Mouse (Mus musculus): ENCODE measurements at regions not wholly inside any gene's neighbourhood (a gene's known extent, or its start where the extent isn't known, plus 50 kb on each side); places are given as distances from the start of the nearest gene placed in this dataset.
A peak's percentile ranks its signal among the peaks of the same experiment; 100 is the strongest.

DNA sequence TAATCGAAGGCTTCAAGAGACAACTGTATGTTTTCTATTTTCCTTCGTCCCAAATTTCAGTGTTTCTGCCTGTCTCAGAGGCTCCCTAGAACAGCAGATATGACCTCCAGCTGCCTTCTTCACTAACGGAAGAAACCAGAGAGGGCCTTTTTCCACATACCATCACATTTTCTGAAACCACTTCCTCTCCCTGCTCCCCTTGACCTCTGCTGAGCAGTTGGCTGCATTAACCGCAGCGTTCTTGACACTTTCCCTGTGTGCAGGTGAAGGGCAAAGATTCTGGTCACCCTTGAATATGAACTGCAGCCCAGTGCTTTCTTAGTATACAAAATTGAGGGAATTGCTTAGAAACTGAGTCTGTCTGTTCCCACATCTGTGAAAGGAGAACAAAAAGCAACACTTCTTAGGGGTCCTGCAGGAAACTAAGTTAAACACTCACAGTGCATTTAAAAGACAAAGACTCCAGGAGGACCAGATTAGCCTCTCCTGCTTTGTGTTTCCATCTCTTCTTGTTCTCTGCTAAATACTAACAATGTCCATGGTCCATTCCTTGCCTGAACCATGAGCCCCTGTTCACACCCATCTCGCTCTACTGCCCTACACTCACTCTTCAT lies 98.4 kb downstream of the Akap11 start:
- no peak for ATAC-seq (ENCODE audit: insufficient number of reproducible peaks, low FRiP score, low TSS enrichment)

DNA sequence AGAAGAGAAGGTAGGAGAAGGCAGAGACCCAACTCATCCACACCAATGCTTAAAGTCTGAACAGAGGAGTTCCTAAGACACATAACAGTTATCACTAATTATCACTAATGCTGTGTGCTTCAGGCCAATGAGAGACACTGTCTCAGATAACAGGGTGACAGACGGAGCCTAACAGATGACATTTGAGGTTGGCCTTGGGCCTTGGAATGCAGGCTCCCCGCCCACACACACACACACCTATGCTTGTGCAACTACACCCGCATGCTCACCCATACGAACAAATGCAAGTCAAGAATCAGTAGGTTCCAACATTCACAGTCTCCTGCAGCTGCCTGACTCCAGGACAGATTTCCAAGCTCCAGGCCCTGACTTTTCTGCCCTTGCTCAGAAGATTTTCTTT lies 100.0 kb downstream of the Akap11 start:
- ATAC-seq (ENCODE audit: insufficient number of reproducible peaks, low FRiP score, low TSS enrichment), result peak; percentile 68

DNA sequence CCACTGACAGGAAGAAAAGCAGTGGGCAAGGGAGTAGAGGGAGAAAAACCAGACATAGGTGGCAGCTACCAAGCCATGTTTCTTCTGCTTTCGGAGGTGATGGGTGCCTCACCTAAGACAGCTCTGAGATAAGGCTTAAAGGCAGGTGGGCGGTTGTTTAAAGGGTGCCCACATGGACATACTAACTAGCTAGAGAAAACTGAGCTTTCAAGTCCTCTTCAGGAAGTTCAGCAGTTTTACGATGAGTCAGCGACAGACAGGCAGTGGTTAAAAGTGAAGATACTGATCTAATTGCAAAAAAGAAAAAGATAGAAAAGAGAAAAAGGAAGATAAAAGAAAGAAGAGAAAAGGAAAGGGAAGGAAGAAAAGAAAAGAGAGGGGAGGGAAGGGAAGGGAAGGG lies 100.6 kb downstream of the Akap11 start:
- no peak for ATAC-seq (ENCODE audit: insufficient number of reproducible peaks, low FRiP score, low TSS enrichment)

DNA sequence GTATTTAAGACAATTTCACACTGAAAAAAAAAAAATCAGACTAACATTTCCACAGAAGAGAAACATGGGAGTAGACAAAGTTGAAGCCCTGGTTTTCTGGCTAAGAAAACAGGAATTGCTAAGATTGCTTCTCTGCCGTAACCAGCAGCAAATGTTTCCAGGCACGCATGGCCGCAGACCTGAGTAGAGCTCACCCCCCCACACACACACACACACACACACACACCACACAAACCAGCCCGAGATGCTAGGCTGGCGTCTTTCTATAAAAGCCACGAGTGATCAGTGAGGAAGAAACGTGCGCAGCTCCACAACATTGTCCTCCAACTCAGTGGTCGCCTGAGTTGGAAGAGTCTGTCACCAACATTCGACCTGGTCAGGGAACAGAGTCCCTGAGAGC lies 101.0 kb downstream of the Akap11 start:
- ATAC-seq (ENCODE audit: insufficient number of reproducible peaks, low FRiP score, low TSS enrichment), result no peak

DNA sequence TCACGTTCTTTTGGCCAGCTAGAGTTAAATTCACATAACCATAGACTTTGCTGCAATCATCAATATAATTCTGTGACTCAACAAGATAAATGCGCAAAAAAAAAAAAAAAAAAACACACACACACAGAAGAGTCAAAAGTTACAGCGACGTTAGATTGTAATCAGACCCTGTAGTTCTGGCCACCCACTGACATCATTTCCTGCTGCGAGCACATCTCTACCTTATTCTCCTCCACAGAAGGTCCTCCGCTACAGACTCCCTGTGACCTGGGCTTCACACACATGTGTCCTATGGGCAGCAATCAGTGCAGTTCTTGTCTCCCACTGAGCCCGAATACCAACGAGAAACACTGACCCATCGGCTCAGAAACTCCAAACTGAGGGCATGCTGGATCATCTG lies 101.9 kb downstream of the Akap11 start:
- no peak for ATAC-seq (ENCODE audit: insufficient number of reproducible peaks, low FRiP score, low TSS enrichment)

DNA sequence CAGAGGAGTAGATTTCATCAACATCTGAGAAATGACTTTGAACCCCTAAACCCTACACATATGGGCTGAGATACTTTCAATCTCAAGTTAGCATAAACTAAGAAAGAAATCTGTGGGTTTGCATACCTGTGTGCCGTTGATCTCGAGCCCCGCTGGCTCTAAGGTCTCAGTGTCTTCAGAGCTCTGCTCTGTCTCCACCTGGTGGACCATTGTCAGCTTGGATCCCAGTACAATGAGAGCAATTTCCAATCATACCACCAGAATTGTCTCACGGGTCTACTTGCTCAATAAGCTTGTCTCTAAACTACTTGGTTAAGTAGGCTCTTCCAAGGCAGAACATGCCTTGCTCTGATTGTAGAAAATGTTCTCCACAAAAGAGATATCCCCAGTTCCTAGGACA lies 102.5 kb downstream of the Akap11 start:
- no peak for ATAC-seq (ENCODE audit: insufficient number of reproducible peaks, low FRiP score, low TSS enrichment)

DNA sequence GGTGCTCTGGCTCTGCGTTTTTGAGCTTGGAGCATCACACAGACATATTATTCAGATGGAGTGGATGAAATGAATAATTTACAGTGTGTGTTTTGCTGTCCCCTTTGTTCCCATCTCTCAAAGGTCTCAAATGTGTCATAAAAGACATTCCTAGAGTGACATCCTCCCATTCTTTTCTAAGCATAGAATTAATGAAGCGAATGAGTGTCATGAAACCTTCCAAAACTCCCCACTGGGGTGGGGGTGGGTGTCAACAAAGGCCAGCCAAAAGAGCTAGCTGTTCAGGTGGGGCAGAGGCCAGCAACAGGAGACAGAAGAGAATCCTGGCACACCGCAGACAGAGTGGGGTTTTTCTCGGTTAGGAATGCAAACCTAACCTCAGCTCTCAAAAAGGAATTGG lies 104.1 kb downstream of the Akap11 start:
- ATAC-seq (ENCODE audit: insufficient number of reproducible peaks, low FRiP score, low TSS enrichment), result no peak

DNA sequence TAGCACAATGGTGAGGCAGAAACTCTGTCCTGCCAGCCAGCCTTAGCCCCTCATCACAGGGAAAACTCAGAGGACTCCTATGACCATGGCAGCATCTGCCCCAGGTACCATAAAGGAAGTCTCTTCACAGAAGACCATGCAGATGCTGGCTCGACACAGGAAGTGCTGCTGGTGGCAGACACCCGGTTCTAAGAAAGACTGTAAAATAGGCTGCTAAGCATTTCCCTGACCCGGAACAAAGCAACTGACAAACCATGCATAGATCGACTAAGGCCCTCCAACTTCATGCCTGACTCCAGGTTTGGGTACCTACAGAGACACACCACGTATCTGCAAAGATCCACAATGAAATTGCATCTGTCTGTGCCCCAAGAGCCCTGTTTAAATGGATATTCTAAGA lies 104.7 kb downstream of the Akap11 start:
- ATAC-seq (ENCODE audit: insufficient number of reproducible peaks, low FRiP score, low TSS enrichment), result no peak

DNA sequence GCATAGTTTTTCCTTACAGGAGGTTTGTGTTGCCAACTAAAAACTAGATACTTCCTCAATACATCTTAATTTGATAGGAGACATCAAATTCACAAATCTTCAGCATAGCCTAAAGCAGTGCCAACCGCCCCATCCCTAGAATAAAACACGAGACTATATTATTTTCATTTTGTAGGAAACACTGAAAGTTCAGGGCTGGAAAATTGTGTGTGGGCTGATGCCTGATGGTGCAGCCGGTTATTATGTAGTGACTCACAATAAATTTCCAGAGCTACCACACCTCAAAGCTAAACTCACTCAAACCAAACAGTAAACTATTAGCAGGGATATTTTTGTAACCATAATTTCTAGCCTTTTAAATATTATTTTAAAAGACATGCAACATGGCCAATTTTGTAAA lies 105.2 kb downstream of the Akap11 start:
- ATAC-seq (ENCODE audit: insufficient number of reproducible peaks, low FRiP score, low TSS enrichment), result no peak

DNA sequence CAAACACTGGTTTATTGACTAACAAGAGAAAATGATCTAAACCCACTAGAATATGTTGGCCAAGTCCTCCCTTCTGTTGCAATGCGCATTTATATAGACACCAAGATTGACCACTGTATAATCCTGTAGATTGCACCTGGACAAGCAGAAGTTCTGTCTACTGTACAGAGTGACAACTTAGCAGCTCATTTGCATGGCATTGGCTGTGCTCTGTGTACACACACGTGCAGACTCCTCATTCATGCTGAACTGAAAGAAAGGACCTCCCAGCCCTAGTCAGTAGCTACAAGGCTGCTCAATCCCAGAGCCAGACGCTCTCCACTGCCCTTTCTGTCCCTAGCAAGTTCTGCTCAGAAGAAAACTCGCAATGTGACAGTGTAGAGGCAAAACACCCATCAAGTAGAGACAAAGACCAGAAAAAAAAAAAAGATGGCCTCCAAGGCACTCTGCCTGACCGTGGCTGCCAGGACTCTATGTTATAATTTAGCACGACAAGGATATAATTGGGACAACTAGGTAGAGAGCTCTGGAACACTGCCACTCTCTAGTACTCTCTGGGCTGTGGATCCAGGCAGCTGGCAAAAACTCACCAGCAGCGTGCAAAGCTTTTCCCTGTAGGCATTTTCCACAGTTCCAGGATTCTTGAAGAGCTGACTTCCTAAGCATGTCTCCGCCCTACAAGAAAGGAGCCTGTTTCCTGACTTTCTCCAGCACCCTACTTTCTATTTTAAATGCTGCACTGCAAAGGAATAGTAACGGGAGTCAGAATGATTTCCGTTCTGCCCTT lies 108.2 kb downstream of the Akap11 start:
- no peak; the same call in 1 of the 2 replicates for ATAC-seq (ENCODE audit: insufficient number of reproducible peaks, low FRiP score, low TSS enrichment)

DNA sequence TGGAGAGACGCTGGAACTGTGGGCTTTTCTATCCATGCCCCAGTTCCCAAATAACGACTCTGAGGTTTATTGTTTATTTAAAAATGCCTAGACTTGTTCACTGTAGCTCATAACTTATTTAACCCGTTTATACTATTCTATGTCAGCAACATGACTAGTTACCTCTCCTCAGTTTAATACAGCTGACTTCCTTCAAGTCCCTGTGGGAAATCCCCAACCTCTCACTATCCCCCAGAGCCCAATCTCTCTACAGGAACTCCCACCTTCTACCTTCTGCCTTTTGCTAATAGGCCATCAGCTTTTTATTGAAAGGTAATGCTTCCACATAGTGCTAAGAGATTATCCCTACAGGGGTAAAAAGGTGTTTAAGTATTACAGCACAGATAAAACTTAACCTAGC lies 109.5 kb downstream of the Akap11 start:
- no peak for ATAC-seq (ENCODE audit: insufficient number of reproducible peaks, low FRiP score, low TSS enrichment)

DNA sequence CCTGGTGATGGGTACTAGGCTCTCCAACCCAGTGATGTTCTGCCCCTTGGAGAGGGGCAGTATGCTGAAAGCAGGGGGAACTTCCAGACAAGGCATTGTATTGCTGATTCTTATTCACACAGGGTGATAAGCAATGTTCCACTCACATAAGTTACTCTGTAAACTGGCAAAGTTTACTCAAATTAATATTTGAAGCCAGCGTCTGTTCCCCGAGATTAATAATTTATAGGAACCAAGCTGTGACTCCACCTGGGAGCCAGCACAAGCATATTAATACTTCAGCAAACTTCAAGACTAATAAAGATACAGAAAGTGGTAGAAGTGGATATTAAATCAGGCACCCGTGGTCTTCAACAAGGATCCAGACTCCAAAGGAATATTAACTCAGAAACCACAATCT lies 114.0 kb downstream of the Akap11 start:
- no peak for ATAC-seq (ENCODE audit: insufficient number of reproducible peaks, low FRiP score, low TSS enrichment)

DNA sequence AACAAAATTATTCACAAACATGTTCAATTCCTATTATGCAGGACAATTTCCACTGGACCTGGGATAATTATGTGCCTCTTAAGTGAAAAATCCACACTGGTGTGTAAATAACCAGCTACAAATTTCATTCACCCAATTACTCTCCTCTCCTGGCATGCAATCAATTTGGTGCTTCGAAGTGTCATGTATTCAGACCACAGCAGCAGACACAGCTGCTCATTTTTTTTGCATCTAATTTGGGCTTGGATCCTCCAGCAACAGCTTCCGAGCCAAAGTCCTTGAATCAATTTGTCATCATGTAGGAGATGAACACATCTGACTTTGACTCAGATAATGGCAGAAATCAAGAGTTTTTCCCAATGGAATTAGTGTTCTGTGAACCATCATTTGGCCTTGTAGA lies 113.1 kb upstream of the Tnfsf11 start:
- ATAC-seq (ENCODE audit: insufficient number of reproducible peaks, low FRiP score, low TSS enrichment), result no peak

DNA sequence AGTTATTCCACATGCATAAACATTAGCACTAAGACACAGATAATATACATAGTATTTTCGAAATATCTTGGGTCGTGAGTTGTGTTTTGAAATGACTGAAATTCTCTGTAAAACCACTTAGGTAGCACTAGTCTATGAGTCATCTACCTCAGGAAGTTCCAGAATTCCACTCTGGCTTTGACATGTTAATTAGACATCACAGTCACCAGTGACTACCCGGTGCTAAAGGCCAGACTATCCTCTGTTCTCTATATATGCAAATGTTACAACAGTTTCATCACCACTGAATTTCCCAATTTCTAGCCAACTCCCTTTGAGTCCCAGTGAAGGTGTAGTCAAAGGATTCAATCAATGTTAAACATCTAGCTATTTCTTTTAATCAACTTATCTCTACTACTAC lies 112.3 kb upstream of the Tnfsf11 start:
- no peak for ATAC-seq (ENCODE audit: insufficient number of reproducible peaks, low FRiP score, low TSS enrichment)

DNA sequence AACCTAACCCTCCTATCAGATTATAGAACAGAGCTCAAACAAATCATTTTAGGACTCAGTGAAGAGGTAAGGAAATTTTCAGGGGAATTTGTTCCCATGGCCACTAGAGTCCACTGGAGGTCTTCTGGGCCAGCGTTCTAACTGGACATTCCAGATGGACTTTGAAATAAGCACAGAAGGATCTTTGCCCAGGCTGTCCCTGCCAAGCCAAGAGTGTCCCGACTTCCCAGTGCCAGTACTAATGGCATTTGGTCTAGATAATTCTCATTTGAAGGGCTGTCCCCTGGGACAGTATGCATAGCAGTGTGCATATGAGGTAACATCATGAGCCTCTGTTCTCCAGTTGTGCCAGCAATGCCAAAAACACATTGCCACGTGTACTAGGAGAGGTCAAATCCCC lies 97.7 kb upstream of the Tnfsf11 start:
- no peak for ATAC-seq (ENCODE audit: insufficient number of reproducible peaks, low FRiP score, low TSS enrichment)

DNA sequence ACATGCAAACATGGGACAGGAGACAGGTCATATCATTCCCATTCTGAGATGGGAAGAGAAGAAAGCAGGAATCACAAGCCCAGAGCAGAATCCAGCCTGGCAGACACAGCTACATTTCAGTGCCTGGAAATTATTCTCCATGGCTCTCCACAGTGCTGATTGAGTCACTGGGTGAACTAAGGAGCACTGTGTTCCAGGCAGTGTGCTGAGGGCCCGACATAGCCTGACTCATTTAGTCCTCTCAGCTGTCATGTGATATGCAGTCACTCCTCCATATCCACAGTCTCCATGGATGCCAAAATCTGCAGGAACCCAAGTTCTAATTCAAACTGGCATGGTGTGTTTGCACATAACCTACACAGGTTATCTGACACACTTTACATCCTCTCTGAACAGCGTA lies 90.1 kb upstream of the Tnfsf11 start:
- ATAC-seq (ENCODE audit: insufficient number of reproducible peaks, low FRiP score, low TSS enrichment), result no peak

DNA sequence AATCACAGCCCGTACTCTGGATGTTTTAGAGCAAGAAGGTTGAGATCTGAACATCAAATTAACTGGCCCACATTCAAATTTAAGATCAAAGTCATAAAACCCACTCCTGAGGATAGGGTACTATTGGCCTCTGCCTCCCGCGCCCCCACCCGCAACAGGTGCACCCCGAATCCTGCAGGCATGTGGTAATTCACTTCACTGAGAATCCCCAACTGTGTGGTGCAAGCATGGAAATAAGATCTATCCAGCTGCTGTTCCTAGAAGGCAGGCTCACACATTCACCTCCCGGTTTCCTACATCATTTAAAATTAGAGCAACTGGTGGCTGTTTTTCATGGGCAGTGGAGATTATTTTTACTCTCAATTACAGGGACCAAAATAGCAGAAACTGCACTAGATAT lies 87.8 kb upstream of the Tnfsf11 start:
- ATAC-seq (ENCODE audit: insufficient number of reproducible peaks, low FRiP score, low TSS enrichment), result no peak

DNA sequence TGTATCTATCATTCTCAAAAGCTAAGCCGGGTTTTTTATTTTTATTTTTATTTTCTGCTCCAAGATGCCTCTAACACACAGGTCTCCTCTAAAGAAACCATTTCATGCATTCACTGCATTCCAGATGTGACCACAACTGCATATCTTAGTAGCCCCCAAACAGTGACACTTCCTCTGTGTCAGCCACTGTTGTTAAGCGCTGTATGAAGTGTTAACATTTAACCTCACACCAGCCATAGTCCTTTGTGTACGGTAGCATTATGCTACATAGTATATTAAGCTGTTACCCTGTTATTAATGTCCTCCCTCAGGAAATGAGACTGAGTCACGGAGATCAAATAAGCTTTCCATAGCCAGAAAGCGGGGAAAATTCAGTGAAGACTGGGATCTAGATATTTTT lies 79.2 kb upstream of the Tnfsf11 start:
- no peak for ATAC-seq (ENCODE audit: insufficient number of reproducible peaks, low FRiP score, low TSS enrichment)

DNA sequence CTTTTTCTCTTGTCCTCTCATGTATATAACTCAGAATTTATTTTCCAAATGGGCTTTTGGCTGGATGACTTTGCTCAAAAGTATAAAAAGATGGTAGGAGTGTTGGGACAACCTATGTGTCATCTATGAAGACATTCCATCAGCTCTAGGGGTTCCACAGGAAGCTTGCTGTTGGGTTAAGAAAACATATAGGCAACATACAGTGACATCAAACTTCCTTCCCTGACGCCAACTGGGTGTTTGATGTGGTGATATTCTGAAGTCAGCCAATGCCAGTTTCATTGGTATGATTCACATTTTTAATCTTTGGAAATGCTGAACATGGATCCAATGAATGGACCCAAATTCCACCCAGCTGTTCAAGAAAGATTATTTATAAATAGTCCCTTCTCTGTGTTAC lies 76.5 kb upstream of the Tnfsf11 start:
- no peak for ATAC-seq (ENCODE audit: insufficient number of reproducible peaks, low FRiP score, low TSS enrichment)

DNA sequence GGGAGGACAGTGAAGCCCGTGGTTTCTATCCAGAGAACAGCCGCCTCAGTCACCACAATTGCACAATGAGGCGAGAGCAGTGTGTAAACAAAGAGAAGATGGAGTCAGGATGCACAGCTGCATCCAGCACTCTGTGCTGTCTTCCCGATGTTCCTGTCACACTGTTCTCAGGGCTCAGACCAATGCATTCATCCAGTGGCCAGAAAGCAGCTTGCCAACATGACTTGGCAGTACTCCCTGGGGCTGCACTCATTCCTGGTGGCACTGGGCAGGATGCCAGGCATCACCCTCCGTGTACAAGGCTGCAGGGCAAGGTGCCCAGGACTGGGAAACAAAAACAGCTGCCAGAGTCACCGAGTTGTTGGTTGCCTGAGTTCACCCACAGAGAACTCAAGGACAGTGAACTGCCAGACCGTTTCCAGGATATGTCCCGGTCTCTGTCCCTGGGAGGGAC lies 75.4 kb upstream of the Tnfsf11 start:
- peak; percentile 70 for ATAC-seq (ENCODE audit: insufficient number of reproducible peaks, low FRiP score, low TSS enrichment)

DNA sequence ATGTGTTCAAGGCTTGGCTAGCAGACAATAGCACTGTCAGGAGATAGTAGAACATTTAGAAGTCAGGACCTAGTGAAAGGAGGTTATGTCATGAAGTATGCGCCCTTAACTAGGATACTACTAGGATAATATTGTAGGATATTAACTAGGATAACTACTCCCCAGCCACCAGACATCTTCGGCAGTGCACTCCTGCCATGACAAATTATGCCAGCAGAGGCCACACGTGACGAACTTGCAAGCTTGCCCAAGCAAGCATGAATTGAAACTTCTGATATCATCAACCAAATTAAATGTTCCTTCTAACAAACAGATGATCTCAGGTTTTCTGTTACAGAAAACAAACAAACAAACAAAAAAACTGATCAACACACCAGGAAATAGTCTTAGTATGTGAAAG lies 72.2 kb upstream of the Tnfsf11 start:
- ATAC-seq (ENCODE audit: insufficient number of reproducible peaks, low FRiP score, low TSS enrichment), result no peak

DNA sequence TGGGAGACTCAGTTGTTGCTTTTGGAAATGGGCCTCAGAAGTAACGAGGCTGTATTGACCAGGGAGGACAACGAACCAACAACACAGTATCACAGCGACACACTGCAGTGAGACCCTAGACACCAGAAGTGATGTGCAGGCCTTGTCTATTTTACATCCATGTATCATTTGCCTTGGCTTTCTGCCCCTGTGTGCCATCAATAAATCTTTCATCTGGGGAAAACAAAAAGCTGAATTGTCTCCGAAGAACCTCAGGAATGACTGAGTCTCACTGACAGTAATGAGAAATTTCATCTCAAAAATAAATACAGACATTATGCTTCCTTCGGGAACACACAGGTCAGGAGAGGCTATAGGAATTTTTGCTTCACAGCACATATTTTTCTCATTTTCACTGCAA lies 68.7 kb upstream of the Tnfsf11 start:
- ATAC-seq (ENCODE audit: insufficient number of reproducible peaks, low FRiP score, low TSS enrichment), result no peak

Data from cerebellum, adult (tissue).